Mouse (Mus musculus): Measurements from ENCODE around the gene Samd7. TPM values are rescaled to one million over a fixed set of nuclear protein-coding genes. Genes with fewer than 3 reads are reported as not detected.
A peak's percentile ranks its signal among the peaks of the same experiment; 100 is the strongest.
"Not testable (repeated sequence)": the region's sequence is repeated elsewhere in the genome, so short reads cannot be mapped to it uniquely, and the experiment has no call there.

The Samd7 gene
- not detected for polyA plus RNA-seq (2012; fragmentation: generic; extraction: Trizol)
- long read RNA-seq, experiment 1, result 0 reads
- long read RNA-seq, experiment 2, result 0 reads

DNA sequence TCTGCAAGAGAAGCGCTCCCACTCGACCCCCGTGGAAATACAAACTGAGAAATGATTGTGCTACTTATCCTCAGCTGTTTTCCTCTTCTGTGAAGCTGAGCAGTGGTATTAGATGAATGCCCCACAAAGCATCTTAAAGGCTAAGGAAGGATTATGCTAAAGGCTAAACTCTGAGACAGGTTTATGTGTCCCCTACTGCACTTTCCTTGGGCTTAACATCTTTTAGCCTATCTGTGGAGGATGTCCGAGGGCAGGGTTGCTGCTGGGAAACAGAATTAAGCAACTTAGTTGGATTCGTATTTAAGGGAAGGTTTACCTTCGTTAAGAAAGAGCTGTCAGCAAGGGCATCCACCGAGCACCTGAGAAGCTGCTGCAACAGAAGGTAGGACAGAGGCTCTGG lies at the start of gene Samd7:
Gene Samd7 (plus strand): TSS at position 288 of the 400 bp plus-strand sequence.
- H3K27me3 ChIP-seq (ENCODE audit: control insufficient read depth, insufficient read depth, insufficient read length), result peaks cover 3% of the 10 kb centered on the region
- no peaks in the 10 kb centered on the region for H3K36me3 ChIP-seq (ENCODE audit: control insufficient read depth, insufficient read depth)
- H3K79me3 ChIP-seq (ENCODE audit: low read depth), result no peaks in the 10 kb centered on the region
- H3K79me2 ChIP-seq (ENCODE audit: control insufficient read depth, insufficient read depth), result no peaks in the 10 kb centered on the region
- H3ac ChIP-seq (ENCODE audit: control insufficient read depth, insufficient read length, low read depth), result no peak within 1 kb of the TSS
- TF ChIP-seq CTCF (IDR thresholded peaks at IDR 0.05; ENCODE audit: control insufficient read depth, insufficient read depth, insufficient read length) (no peak), CEBPB (IDR thresholded peaks at IDR 0.05; ENCODE audit: low read depth) (no peak), FOSL1 (IDR thresholded peaks at IDR 0.05; ENCODE audit: insufficient read depth, low read length, poor library complexity, severe bottlenecking) (no peak), USF1 (IDR thresholded peaks at IDR 0.05; ENCODE audit: low read depth) (no peak)
- no peak within 1 kb of the TSS for H3K4me3 ChIP-seq (ENCODE audit: insufficient read depth, poor library complexity, severe bottlenecking)

DNA sequence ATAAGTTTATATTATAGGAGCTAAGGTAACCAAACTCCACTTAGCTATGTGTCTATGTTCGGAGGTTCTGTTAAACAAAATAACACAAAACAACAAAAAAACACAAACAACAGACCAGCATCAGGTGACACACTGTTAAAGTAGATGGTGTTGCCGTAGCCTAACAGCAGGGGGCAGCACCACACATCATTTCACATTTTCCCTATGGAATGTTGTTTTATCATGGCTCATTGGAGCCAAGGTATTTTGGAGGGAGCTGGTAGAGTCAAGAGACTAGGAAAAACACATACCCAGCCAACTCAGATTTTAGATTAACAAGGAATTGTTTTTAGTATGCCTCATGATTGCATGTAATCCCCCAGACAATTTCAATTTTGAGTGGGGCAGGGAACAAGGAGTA lies 49.7 kb upstream of the Samd7 start:
- Histone ChIP-seq H3K4me3 (ENCODE audit: insufficient read depth, poor library complexity, severe bottlenecking) (no peak overlapping the region), H3K36me3 (ENCODE audit: control insufficient read depth, insufficient read depth) (no peaks in the 10 kb centered on the region), H3K27me3 (ENCODE audit: control insufficient read depth, insufficient read depth, insufficient read length) (peaks cover 3% of the 10 kb centered on the region), H3K79me3 (ENCODE audit: low read depth) (no peaks in the 10 kb centered on the region), H3ac (ENCODE audit: control insufficient read depth, insufficient read length, low read depth) (no peak overlapping the region), H3K79me2 (ENCODE audit: control insufficient read depth, insufficient read depth) (no peaks in the 10 kb centered on the region)
- TF ChIP-seq MYOG (IDR thresholded peaks at IDR 0.05; ENCODE audit: control insufficient read depth, extremely low read depth, insufficient read length) (no peak), MAX (IDR thresholded peaks at IDR 0.05) (no peak), CEBPB (IDR thresholded peaks at IDR 0.05; ENCODE audit: low read depth) (no peak), CTCF (IDR thresholded peaks at IDR 0.05; ENCODE audit: control insufficient read depth, insufficient read depth, insufficient read length) (peak; percentile 62), FOSL1 (IDR thresholded peaks at IDR 0.05; ENCODE audit: insufficient read depth, low read length, poor library complexity, severe bottlenecking) (no peak), MYOD1 (IDR thresholded peaks at IDR 0.05; ENCODE audit: control insufficient read depth, insufficient read length, low read depth) (no peak), USF1 (IDR thresholded peaks at IDR 0.05; ENCODE audit: low read depth) (peak; percentile 62)

DNA sequence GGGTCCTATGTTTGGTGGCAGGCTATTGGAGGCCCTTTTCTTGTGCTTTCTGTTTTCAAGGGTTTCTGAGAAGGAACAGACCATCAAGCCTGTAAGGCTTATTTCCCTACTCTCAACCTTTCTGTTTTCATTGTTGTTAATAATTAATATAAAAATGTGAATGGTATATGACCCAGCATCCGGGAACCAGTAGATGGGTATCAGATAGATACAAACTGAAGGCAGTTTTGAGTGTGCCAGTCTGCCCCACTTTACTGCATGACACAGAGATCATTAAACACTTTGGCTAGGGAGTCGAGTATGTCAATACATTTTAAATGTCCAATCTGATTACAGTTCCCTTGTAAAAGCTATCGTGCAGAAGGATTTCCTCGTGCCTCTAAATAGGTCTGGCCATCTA lies 48.2 kb upstream of the Samd7 start:
- Histone ChIP-seq H3K79me2 (ENCODE audit: control insufficient read depth, insufficient read depth) (no peaks in the 10 kb centered on the region), H3ac (ENCODE audit: control insufficient read depth, insufficient read length, low read depth) (no peak overlapping the region), H3K36me3 (ENCODE audit: control insufficient read depth, insufficient read depth) (no peaks in the 10 kb centered on the region), H3K4me3 (ENCODE audit: insufficient read depth, poor library complexity, severe bottlenecking) (no peak overlapping the region), H3K27me3 (ENCODE audit: control insufficient read depth, insufficient read depth, insufficient read length) (no peaks in the 10 kb centered on the region), H3K79me3 (ENCODE audit: low read depth) (no peaks in the 10 kb centered on the region)
- TF ChIP-seq MYOD1 (IDR thresholded peaks at IDR 0.05; ENCODE audit: control insufficient read depth, insufficient read length, low read depth), result no peak
- TF ChIP-seq CEBPB (IDR thresholded peaks at IDR 0.05; ENCODE audit: low read depth), result no peak
- TF ChIP-seq MAX (IDR thresholded peaks at IDR 0.05), result no peak
- no peak for TF ChIP-seq USF1 (IDR thresholded peaks at IDR 0.05; ENCODE audit: low read depth)
- no peak for TF ChIP-seq CTCF (IDR thresholded peaks at IDR 0.05; ENCODE audit: control insufficient read depth, insufficient read depth, insufficient read length)
- no peak for TF ChIP-seq FOSL1 (IDR thresholded peaks at IDR 0.05; ENCODE audit: insufficient read depth, low read length, poor library complexity, severe bottlenecking)
- TF ChIP-seq MYOG (IDR thresholded peaks at IDR 0.05; ENCODE audit: control insufficient read depth, extremely low read depth, insufficient read length), result no peak

DNA sequence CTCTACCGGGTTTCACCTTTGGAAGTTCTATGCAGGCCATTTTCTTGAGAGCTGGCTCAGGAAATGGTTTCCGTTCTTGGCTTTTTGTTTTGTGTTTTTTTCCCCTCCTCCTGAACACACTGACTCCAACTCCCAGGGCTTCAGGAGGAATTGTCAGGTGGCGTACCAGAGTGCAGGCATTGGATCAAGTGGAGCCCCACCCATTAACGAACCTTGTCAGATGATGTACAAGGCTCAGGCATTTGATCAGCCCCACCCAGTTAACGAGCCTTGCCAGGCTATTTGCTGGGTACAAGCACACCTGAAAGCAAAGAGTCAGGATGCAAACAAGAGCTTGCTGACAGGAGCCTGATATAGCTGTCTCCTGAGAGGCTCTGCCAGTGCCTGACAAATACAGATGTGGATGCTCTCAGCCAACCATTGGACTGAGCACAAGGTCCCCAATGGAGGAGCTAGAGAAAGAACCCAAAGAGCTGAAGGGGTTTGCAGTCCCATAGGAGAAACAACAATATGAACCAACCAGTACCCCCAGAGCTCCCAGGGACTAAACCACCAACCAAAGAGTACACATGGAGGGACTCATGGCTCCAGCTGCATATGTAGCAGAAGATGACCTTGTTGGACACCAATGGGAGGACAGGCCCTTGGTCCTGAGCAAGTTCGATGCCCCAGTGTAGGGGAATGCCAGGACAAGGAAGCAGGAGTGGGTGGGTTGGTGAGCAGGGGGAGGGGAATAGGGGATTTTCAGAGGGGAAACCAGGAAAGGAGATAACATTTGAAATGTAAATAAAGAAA lies 46.2 kb upstream of the Samd7 start, which contains the start of gene Lrrc31:
Gene Lrrc31 (minus strand): TSS at position 133 of the 795 bp plus-strand sequence.
- not testable (repeated sequence) for H3K27me3 ChIP-seq (ENCODE audit: control insufficient read depth, insufficient read depth, insufficient read length); H3K36me3 ChIP-seq (ENCODE audit: control insufficient read depth, insufficient read depth); H3K4me3 ChIP-seq (ENCODE audit: insufficient read depth, poor library complexity, severe bottlenecking); H3K79me2 ChIP-seq (ENCODE audit: control insufficient read depth, insufficient read depth); H3K79me3 ChIP-seq (ENCODE audit: low read depth); H3ac ChIP-seq (ENCODE audit: control insufficient read depth, insufficient read length, low read depth)

DNA sequence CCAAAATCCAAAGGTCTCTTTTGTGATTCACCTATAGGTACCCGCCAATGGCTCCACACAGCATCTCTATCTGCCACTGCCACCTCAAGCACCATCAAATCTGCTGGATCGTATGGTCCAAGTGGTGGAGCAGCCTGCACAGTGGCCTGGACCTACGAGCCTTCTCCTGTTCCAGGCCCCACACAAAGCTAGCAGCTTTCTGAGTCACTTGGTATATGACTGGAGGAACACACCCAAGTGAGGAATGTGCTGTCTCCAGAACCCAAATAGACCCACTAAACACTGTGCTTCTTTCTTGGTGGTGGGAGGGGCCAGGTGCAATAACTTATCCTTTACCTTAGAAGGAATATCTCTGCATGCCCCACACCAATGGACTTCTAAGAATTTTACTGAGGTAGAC lies 40.1 kb upstream of the Samd7 start:
- Histone ChIP-seq H3K79me3 (ENCODE audit: low read depth) (no peaks in the 10 kb centered on the region), H3K79me2 (ENCODE audit: control insufficient read depth, insufficient read depth) (no peaks in the 10 kb centered on the region), H3K27me3 (ENCODE audit: control insufficient read depth, insufficient read depth, insufficient read length) (peaks cover 7% of the 10 kb centered on the region), H3K4me3 (ENCODE audit: insufficient read depth, poor library complexity, severe bottlenecking) (no peak overlapping the region), H3ac (ENCODE audit: control insufficient read depth, insufficient read length, low read depth) (no peak overlapping the region), H3K36me3 (ENCODE audit: control insufficient read depth, insufficient read depth) (no peaks in the 10 kb centered on the region)
- TF ChIP-seq MAX (IDR thresholded peaks at IDR 0.05) (no peak), FOSL1 (IDR thresholded peaks at IDR 0.05; ENCODE audit: insufficient read depth, low read length, poor library complexity, severe bottlenecking) (no peak), CEBPB (IDR thresholded peaks at IDR 0.05; ENCODE audit: low read depth) (no peak), CTCF (IDR thresholded peaks at IDR 0.05; ENCODE audit: control insufficient read depth, insufficient read depth, insufficient read length) (no peak), USF1 (IDR thresholded peaks at IDR 0.05; ENCODE audit: low read depth) (no peak), MYOG (IDR thresholded peaks at IDR 0.05; ENCODE audit: control insufficient read depth, extremely low read depth, insufficient read length) (no peak), MYOD1 (IDR thresholded peaks at IDR 0.05; ENCODE audit: control insufficient read depth, insufficient read length, low read depth) (no peak)
